Mouse (Mus musculus): ENCODE measurements around the gene Nedd8.
A peak's percentile ranks its signal among the peaks of the same experiment; 100 is the strongest.

The Nedd8 gene

GRCm38 (mm10) chr14:55660636-55661035 lies 11.3 kb downstream of the Nedd8 start:
- no peak for DNase-seq (ENCODE audit: low spot score)

- peak; percentile 44 for DNase-seq (ENCODE audit: low spot score)
These were observed 11.9 kb downstream of the Nedd8 start, which contains the start of gene Mdp1 for GRCm38 (mm10) chr14:55659960-55660573. Mdp1 (minus strand) TSS chr14:55660508.

- DNase-seq (ENCODE audit: low spot score): no peak
These were observed 13.9 kb downstream of the Nedd8 start for GRCm38 (mm10) chr14:55658011-55658410.

GRCm38 (mm10) chr14:55656935-55657334 lies 15.0 kb downstream of the Nedd8 start:
- DNase-seq (ENCODE audit: low spot score): no peak

GRCm38 (mm10) chr14:55651528-55651927 lies 20.4 kb downstream of the Nedd8 start:
- no peak for DNase-seq (ENCODE audit: low spot score)

GRCm38 (mm10) chr14:55649884-55650283 lies 22.0 kb downstream of the Nedd8 start, which contains the start of gene Tssk4:
Tssk4 (plus strand) TSS chr14:55650184.
- no peak for DNase-seq (ENCODE audit: low spot score)

- no peak for DNase-seq (ENCODE audit: low spot score)
These were observed 27.5 kb downstream of the Nedd8 start for GRCm38 (mm10) chr14:55644261-55644888.

- peak; percentile 79 for DNase-seq (ENCODE audit: low spot score)
These were observed 28.6 kb downstream of the Nedd8 start, which contains the start of gene Tm9sf1 for GRCm38 (mm10) chr14:55643060-55643907. Tm9sf1 (minus strand) TSS chr14:55643806.

- DNase-seq (ENCODE audit: low spot score): no peak
These were observed 29.3 kb downstream of the Nedd8 start for GRCm38 (mm10) chr14:55642679-55643059.

- no peak for DNase-seq (ENCODE audit: low spot score)
These were observed 30.6 kb downstream of the Nedd8 start for GRCm38 (mm10) chr14:55641291-55641690.

- no peak for DNase-seq (ENCODE audit: low spot score)
These were observed 31.1 kb downstream of the Nedd8 start for GRCm38 (mm10) chr14:55640816-55641215.

GRCm38 (mm10) chr14:55637795-55638194 lies 34.1 kb downstream of the Nedd8 start, which contains the start of gene Gm49378:
Gm49378 (minus strand) TSS chr14:55637895.
- no peak for DNase-seq (ENCODE audit: low spot score)

- peak; percentile 51 for DNase-seq (ENCODE audit: low spot score)
These were observed 36.4 kb downstream of the Nedd8 start, which contains the start of gene Ipo4 for GRCm38 (mm10) chr14:55635523-55636007. Ipo4 (minus strand) TSS chr14:55635957.

- DNase-seq (ENCODE audit: low spot score): no peak
These were observed 36.9 kb downstream of the Nedd8 start for GRCm38 (mm10) chr14:55634874-55635522.

- DNase-seq (ENCODE audit: low spot score): no peak
These were observed 42.6 kb downstream of the Nedd8 start for GRCm38 (mm10) chr14:55629312-55629711.

- no peak for DNase-seq (ENCODE audit: low spot score)
These were observed 43.7 kb downstream of the Nedd8 start for GRCm38 (mm10) chr14:55628077-55628827.

GRCm38 (mm10) chr14:55618486-55619195 lies 53.3 kb downstream of the Nedd8 start:
- DNase-seq (ENCODE audit: low spot score): no peak

- DNase-seq (ENCODE audit: low spot score): no peak
These were observed 54.1 kb downstream of the Nedd8 start, which contains the start of gene Rec8 for GRCm38 (mm10) chr14:55617822-55618221. Rec8 (plus strand) TSS chr14:55618037.

GRCm38 (mm10) chr14:55616844-55617243 lies 55.1 kb downstream of the Nedd8 start:
- DNase-seq (ENCODE audit: low spot score): no peak

GRCm38 (mm10) chr14:55615876-55616275 lies 56.0 kb downstream of the Nedd8 start:
- no peak for DNase-seq (ENCODE audit: low spot score)
